ENCODE assay signal across 8 mouse cellular contexts in the genomic region with DNA sequence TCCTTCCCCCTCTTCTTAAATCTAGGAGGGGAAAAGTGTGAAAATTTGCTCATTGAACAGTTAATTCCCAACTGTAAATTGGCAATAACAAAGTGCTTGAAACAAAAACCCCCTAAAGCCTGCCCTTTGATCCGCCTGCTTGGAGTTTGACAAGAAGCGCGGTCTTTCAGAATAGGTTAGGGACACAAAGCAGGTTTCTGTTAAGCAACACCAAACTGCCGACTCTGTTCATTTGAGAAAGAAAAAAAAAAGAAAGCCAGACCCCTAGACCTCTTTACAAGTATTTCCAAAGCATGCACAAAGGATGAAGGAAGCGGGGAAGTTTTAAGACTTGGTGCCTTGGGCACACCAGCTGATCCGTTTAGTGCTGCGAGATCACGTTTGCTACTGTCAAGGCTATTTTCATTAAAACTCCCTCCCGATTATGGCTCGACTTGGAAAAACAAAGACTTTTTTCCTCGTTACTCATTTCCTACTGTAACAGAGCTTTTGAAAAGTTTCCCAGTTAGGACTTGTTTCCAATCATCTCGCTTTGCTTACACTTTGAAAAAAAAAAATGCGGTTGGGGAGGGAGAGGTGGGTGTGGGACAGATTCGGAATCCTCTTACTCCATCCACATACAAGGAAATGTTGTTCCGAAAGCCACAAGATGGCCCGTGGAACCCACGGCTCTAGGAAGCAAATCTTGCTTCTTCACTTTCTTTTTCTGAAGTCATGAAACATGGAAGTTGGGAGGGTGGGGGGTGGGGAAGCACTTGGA. TPM values are rescaled to one million over a fixed set of nuclear protein-coding genes. Genes with fewer than 3 reads are reported as not detected.
DNase-seq lines count a peak whose midpoint lies in the region; ATAC-seq lines count a peak whose summit lies in the region.

No protein-coding gene starts in this region.

- peak; percentile 31 for DNase-seq in embryonic facial prominence, embryonic 10.5 days (ENCODE audit: low spot score)
- DNase-seq in cerebellum, postnatal 10 days, result no peak
- no peak for DNase-seq in right cerebral cortex, postnatal 25 days

- no peaks in the 10 kb centered on the region for H3K9me3 ChIP-seq in erythroblast, embryonic 14.5 days (ENCODE audit: control insufficient read depth, low read length)
- no peaks in the 10 kb centered on the region for H3K9me3 ChIP-seq in embryonic facial prominence, embryonic 10.5 days
- no peaks in the 10 kb centered on the region for H3K9me3 ChIP-seq in hindbrain, embryonic 12.5 days (replicated peaks)
- no peaks in the 10 kb centered on the region for H3K9me3 ChIP-seq in liver, embryonic 15.5 days (replicated peaks)
- no peaks in the 10 kb centered on the region for H3K9me3 ChIP-seq in stomach, embryonic 15.5 days

- H3K27ac ChIP-seq in embryonic facial prominence, embryonic 10.5 days (replicated peaks), result peak overlapping the region; percentile 98
- H3K27ac ChIP-seq in hindbrain, embryonic 12.5 days, result peak overlapping the region; percentile 93
- H3K27ac ChIP-seq in liver, embryonic 15.5 days (replicated peaks), result peak overlapping the region; percentile 86
- peak overlapping the region; percentile 98 for H3K27ac ChIP-seq in stomach, embryonic 15.5 days

- H3K36me3 ChIP-seq in erythroblast, embryonic 14.5 days (ENCODE audit: control insufficient read depth), result peaks cover 4% of the 10 kb centered on the region
- peaks cover 36% of the 10 kb centered on the region for H3K36me3 ChIP-seq in embryonic facial prominence, embryonic 10.5 days (replicated peaks)
- H3K36me3 ChIP-seq in hindbrain, embryonic 12.5 days, result peaks cover 20% of the 10 kb centered on the region
- H3K36me3 ChIP-seq in liver, embryonic 15.5 days (replicated peaks), result peaks cover 17% of the 10 kb centered on the region
- H3K36me3 ChIP-seq in stomach, embryonic 15.5 days, result 0 out of 2 replicates have a peak, but pooled peaks cover 7% of the 10 kb centered on the region

- H3K27me3 ChIP-seq in erythroblast, embryonic 14.5 days (ENCODE audit: control insufficient read depth), result peaks cover 50% of the 10 kb centered on the region
- H3K27me3 ChIP-seq in embryonic facial prominence, embryonic 10.5 days (replicated peaks; ENCODE audit: low read depth, poor library complexity, severe bottlenecking), result no peaks in the 10 kb centered on the region
- peaks cover 4% of the 10 kb centered on the region; the same call in 1 of the 2 replicates for H3K27me3 ChIP-seq in hindbrain, embryonic 12.5 days
- peaks cover 39% of the 10 kb centered on the region for H3K27me3 ChIP-seq in liver, embryonic 15.5 days
- H3K27me3 ChIP-seq in stomach, embryonic 15.5 days (replicated peaks), result no peaks in the 10 kb centered on the region

- H3K4me2 ChIP-seq in hindbrain, embryonic 12.5 days (replicated peaks), result peak overlapping the region; percentile 93
- peak overlapping the region; percentile 86 for H3K4me2 ChIP-seq in liver, embryonic 15.5 days
- H3K4me2 ChIP-seq in stomach, embryonic 15.5 days, result peak overlapping the region; percentile 92

- peak overlapping the region; percentile 74 for H3K9ac ChIP-seq in hindbrain, embryonic 12.5 days
- peak overlapping the region; percentile 62; the same call in 1 of the 2 replicates for H3K9ac ChIP-seq in liver, embryonic 15.5 days
- H3K9ac ChIP-seq in stomach, embryonic 15.5 days, result peak overlapping the region; percentile 78; the same call in 1 of the 2 replicates

- peaks cover 42% of the 10 kb centered on the region for H3K4me1 ChIP-seq in erythroblast, embryonic 14.5 days (ENCODE audit: control insufficient read depth)
- H3K4me1 ChIP-seq in embryonic facial prominence, embryonic 10.5 days, result peaks cover 47% of the 10 kb centered on the region
- H3K4me1 ChIP-seq in hindbrain, embryonic 12.5 days, result peaks cover 32% of the 10 kb centered on the region
- H3K4me1 ChIP-seq in liver, embryonic 15.5 days (replicated peaks), result peaks cover 45% of the 10 kb centered on the region
- peaks cover 18% of the 10 kb centered on the region for H3K4me1 ChIP-seq in stomach, embryonic 15.5 days

- WGBS in embryonic facial prominence, embryonic 10.5 days, result under 1% methylated on average over 17 of the region's 17 CpGs
- WGBS in hindbrain, embryonic 12.5 days, result under 1% methylated on average over 17 of the region's 17 CpGs
- WGBS in liver, embryonic 15.5 days (ENCODE audit: insufficient replicate concordance), result 6% methylated on average over 17 of the region's 17 CpGs
- WGBS in stomach, embryonic 15.5 days, result 1% methylated on average over 17 of the region's 17 CpGs

- H3K4me3 ChIP-seq in erythroblast, embryonic 14.5 days (replicated peaks), result peak overlapping the region; percentile 71
- H3K4me3 ChIP-seq in embryonic facial prominence, embryonic 10.5 days, result peak overlapping the region; percentile 89
- H3K4me3 ChIP-seq in hindbrain, embryonic 12.5 days, result peak overlapping the region; percentile 71
- peak overlapping the region; percentile 64 for H3K4me3 ChIP-seq in liver, embryonic 15.5 days (replicated peaks)
- H3K4me3 ChIP-seq in stomach, embryonic 15.5 days (replicated peaks), result peak overlapping the region; percentile 78

- no peak for ATAC-seq in erythroblast, adult 5-6 weeks (replicated peaks; ENCODE audit: low FRiP score, poor library complexity, severe bottlenecking)
- ATAC-seq in hindbrain, embryonic 12.5 days (ENCODE audit: low FRiP score), result no peak
- ATAC-seq in liver, embryonic 15.5 days (ENCODE audit: insufficient read depth), result no peak
- no peak for ATAC-seq in stomach, embryonic 15.5 days (ENCODE audit: insufficient read depth, low FRiP score, low read depth)

RNA-seq across cellular contexts. Expression of a gene that starts 5.4 kb away (rescaled TPM):
- 0.03 and 0.04 TPM in 2 replicates for polyA plus RNA-seq in erythroblast, embryonic 14.5 days (2012)
- total RNA-seq in erythroblast, adult 5-6 weeks (2015; ENCODE audit: low replicate concordance), result 4.2 and 7.5 TPM in 2 replicates
- total RNA-seq in erythroblast, adult 5-6 weeks (2017; ENCODE audit: low replicate concordance), result 2.0 and 4.3 TPM in 2 replicates
- 110 and 112 TPM in 2 replicates for polyA plus RNA-seq in embryonic facial prominence, embryonic 10.5 days (2016; fragmentation: Nextera tagmentation; extraction: Ambion mirVana)
- polyA plus RNA-seq in hindbrain, embryonic 12.5 days (2016; fragmentation: Nextera tagmentation; extraction: Ambion mirVana), result 66.8 and 68.7 TPM in 2 replicates
- polyA plus RNA-seq in liver, embryonic 15.5 days (2015; fragmentation: Nextera tagmentation; extraction: Ambion mirVana), result 8.0 and 9.1 TPM in 2 replicates
- polyA plus RNA-seq in stomach, embryonic 15.5 days (2015; fragmentation: Nextera tagmentation; extraction: Ambion mirVana), result 60.7 and 66.8 TPM in 2 replicates
